Mouse (Mus musculus) stomach, postnatal 0 days (tissue): Measurements from ENCODE around the gene Hyal2. TPM values are rescaled to one million over a fixed set of nuclear protein-coding genes. Genes with fewer than 3 reads are reported as not detected.

Experiments
- ATAC-seq: fragments of 200-750 bp; cut with Nextera tagmentation; 2 replicates; pipeline ENCODE4 v1.8.0; 2017; ENCODE audit not compliant: low FRiP score, low TSS enrichment
- DNase-seq: peaks from one replicate; pipeline ENCODE4 v3.0.0-alpha.2; 2016; ENCODE audit warnings: low spot score
- H3K27ac ChIP-seq: fragments of 300-500 bp; sonication (generic); replicated peaks from 2 replicates; pipeline ENCODE4 v1.5.1; 2014; ENCODE audit warnings: mild to moderate bottlenecking, control low read depth
- H3K27me3 ChIP-seq: fragments of 300-500 bp; sonication (generic); 2 replicates; pipeline ENCODE4 v1.6.1; 2014; ENCODE audit warnings: low read length; ENCODE audit not compliant: control insufficient read depth, insufficient read depth
- H3K36me3 ChIP-seq: fragments of 300-500 bp; sonication (generic); 2 replicates; pipeline ENCODE4 v1.6.1; 2014; ENCODE audit warnings: low read length, mixed read lengths; ENCODE audit not compliant: control insufficient read depth, insufficient read depth
- H3K4me1 ChIP-seq: fragments of 300-500 bp; sonication (generic); replicated peaks from 2 replicates; pipeline ENCODE4 v1.6.1; 2014; ENCODE audit warnings: antibody characterized with exemption; ENCODE audit not compliant: control insufficient read depth, insufficient read depth
- H3K4me2 ChIP-seq: fragments of 300-500 bp; sonication (generic); replicated peaks from 2 replicates; pipeline ENCODE4 v1.6.1; 2014; ENCODE audit warnings: low read depth, mild to moderate bottlenecking, control low read depth, moderate library complexity
- H3K4me3 ChIP-seq: fragments of 300-500 bp; sonication (generic); 2 replicates; pipeline ENCODE4 v1.5.1; 2014; ENCODE audit warnings: low read depth, low read length, control low read depth
- H3K9ac ChIP-seq: fragments of 300-500 bp; sonication (generic); 2 replicates; pipeline ENCODE4 v1.6.1; 2014; ENCODE audit warnings: mild to moderate bottlenecking, low read length, control low read depth, mixed read lengths
- H3K9me3 ChIP-seq: fragments of 300-500 bp; sonication (generic); 2 replicates; pipeline ENCODE4 v1.6.1; 2016; ENCODE audit warnings: low read length; ENCODE audit not compliant: control insufficient read depth
- CTCF ChIP-seq: IDR thresholded peaks from 2 replicates; pipeline ENCODE4 v1.5.1; 2016; ENCODE audit warnings: antibody characterized with exemption, low read depth, mild to moderate bottlenecking, moderate library complexity
- EP300 ChIP-seq: optimal IDR thresholded peaks from 2 replicates; pipeline ENCODE3; 2016; ENCODE audit warnings: antibody characterized with exemption
- WGBS: fragments of 180-500 bp; shearing (Covaris S2); extraction: QIAGEN DNeasy Blood & Tissue Kit; methylation state at CpG from one replicate; pipeline ENCODE4 v1.1.7; 2014; 5-methylcytosine and 5-hydroxymethylcytosine counted together
- polyA plus RNA-seq: library from polyadenylated mRNA; unstranded; fragments of >200 nt; fragmentation: Nextera tagmentation; extraction: Ambion mirVana; gene quantifications from 2 replicates; pipeline ENCODE4 v1.2.1, GENCODE M21; 2015

Hyal2 gene
- polyA plus RNA-seq, 1 experiment from 2014 or later = 50.4 TPM

DNA sequence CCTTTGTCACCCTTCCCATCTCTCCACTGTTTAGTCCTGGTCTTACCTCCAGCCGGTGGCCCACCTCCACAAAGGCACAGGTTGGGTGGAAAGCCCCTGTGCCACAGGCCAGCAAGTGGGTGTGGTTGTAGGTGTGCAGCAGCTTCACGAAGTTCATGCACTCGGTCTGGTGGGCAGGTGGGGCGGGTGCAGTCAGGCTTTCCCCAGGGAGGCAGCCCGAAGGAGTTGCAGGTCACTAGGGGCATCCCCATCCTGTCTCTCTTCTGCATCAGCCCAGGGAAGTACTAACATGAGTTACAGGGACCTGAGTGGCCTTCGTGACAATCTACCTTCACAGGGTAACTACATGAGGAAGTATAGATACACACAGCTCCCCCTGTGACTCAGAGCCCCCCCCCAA lies 35.5 kb downstream of the Hyal2 start:
- H3K4me1 ChIP-seq = no peaks in the 10 kb centered on the region
- no peak overlapping the region for H3K4me2 ChIP-seq
- WGBS = 64% methylated on average over 6 of the region's 6 CpGs

DNA sequence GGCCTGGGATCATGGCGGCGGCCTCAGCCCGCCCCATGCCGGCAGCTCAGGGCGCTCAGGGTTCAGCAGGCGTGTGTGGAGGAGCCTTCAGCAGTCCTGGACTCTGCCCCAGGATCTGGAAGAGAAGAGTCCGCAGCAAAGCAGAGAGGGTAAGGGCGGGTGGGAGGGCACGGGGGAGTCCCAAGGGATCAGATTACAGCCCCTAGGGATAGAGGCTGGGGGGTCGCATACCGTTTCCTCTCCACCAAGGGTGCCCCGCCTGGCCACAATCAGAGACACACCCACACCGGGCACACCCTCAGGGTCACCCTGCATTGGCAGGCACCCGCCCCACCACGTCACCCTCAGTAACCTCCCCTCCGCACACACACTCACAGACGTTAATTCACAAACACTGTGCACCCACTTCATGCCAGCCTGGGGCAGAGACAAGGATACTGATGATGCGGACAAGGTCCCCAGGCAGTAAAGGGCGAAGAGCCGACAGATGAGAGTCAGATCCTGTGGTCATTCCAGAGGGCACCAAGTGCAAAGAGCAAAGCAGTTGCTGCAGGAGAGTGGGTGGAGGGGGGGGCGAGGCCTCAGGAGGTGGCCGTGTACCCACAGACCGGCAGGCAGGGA lies 37.4 kb downstream of the Hyal2 start:
- H3K36me3 ChIP-seq = no peaks in the 10 kb centered on the region
- H3K4me1 ChIP-seq = peaks cover 7% of the 10 kb centered on the region; the same call in 1 of the 2 replicates
- peak overlapping the region; percentile 48; the same call in 1 of the 2 replicates for H3K9ac ChIP-seq
- DNase-seq (peak; percentile 93), ATAC-seq (peak; percentile 84)
- H3K27ac ChIP-seq = peak overlapping the region; percentile 75
- no peaks in the 10 kb centered on the region for H3K9me3 ChIP-seq
- peak overlapping the region; percentile 19 for H3K4me3 ChIP-seq
- WGBS = 36% methylated on average over 22 of the region's 23 CpGs
- 0 out of 2 replicates have a peak, but pooled peaks have one; percentile 2 for TF ChIP-seq CTCF
- no peak for TF ChIP-seq EP300
- peak overlapping the region; percentile 46 for H3K4me2 ChIP-seq
- H3K27me3 ChIP-seq = no peaks in the 10 kb centered on the region

More for the DNA sequence above, 35.5 kb downstream of the Hyal2 start:
- Histone ChIP-seq H3K4me3 (no peak overlapping the region), H3K9me3 (no peaks in the 10 kb centered on the region), H3K36me3 (no peaks in the 10 kb centered on the region), H3K9ac (no peak overlapping the region), H3K27me3 (no peaks in the 10 kb centered on the region), H3K27ac (no peak overlapping the region)
- DNase-seq (no peak), ATAC-seq (no peak)
- TF ChIP-seq EP300 (no peak), CTCF (no peak)

DNA sequence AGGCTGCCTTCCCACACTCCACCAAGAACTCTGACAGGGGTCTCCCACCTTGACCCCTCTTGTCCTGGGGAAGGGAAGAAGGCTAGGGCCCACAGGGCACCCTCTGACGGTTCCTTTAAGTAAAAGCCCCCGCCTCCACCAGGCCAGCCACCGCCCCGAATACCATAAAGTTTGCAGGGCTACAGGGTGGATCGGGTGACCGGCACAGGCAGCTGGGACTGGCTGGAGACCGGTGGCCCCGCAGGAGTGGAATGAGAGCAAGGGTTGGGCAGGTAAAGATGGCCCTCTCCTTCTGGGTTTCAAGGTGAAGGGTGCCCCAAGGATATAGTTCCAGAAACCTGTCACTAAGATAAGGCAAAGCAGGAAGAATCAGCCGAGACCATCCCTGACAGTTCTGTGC lies 38.8 kb downstream of the Hyal2 start:
- peaks cover 10% of the 10 kb centered on the region for H3K4me1 ChIP-seq
- peak overlapping the region; percentile 31; the same call in 1 of the 2 replicates for H3K9ac ChIP-seq
- 24% methylated on average over 9 of the region's 9 CpGs for WGBS
- no peaks in the 10 kb centered on the region for H3K9me3 ChIP-seq
- H3K4me2 ChIP-seq = peak overlapping the region; percentile 43
- TF ChIP-seq EP300 = no peak
- TF ChIP-seq CTCF = no peak
- ATAC-seq (0 out of 2 replicates have a peak, but pooled peaks have one; percentile 27), DNase-seq (peak; percentile 70)
- H3K27me3 ChIP-seq = no peaks in the 10 kb centered on the region
- H3K36me3 ChIP-seq = no peaks in the 10 kb centered on the region
- no peak overlapping the region; the same call in 1 of the 2 replicates for H3K4me3 ChIP-seq
- H3K27ac ChIP-seq = peak overlapping the region; percentile 61

DNA sequence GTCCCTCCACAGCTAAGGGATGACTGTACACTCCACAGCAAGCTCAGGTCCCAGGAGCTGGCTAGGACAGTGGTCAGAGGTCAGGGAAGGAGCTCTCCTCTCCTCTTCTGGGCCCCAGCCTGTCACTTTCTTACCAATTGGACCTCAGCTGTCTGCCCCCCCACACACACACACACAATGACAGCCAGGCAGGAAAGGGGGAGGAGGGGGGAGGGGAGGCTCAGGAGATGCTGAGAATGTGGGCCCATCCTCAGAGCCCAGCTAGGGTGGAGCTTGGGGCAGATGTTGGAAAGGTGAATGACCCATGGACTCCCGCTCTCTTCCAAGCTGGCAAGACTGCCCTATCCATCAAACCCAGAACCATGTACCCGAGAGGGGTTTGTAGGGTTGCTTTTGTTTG lies 39.3 kb downstream of the Hyal2 start:
- TF ChIP-seq CTCF = no peak
- TF ChIP-seq EP300 = no peak
- H3K36me3 ChIP-seq = no peaks in the 10 kb centered on the region
- peak overlapping the region; percentile 31; the same call in 1 of the 2 replicates for H3K9ac ChIP-seq
- DNase-seq = no peak
- peak overlapping the region; percentile 53; the same call in 1 of the 2 replicates for H3K27ac ChIP-seq
- H3K27me3 ChIP-seq = no peaks in the 10 kb centered on the region
- H3K9me3 ChIP-seq = no peaks in the 10 kb centered on the region
- H3K4me3 ChIP-seq = no peak overlapping the region; the same call in 1 of the 2 replicates
- no peak for ATAC-seq
- peak overlapping the region; percentile 43 for H3K4me2 ChIP-seq
- peaks cover 15% of the 10 kb centered on the region for H3K4me1 ChIP-seq
- WGBS = 46% methylated on average over 2 of the region's 2 CpGs

DNA sequence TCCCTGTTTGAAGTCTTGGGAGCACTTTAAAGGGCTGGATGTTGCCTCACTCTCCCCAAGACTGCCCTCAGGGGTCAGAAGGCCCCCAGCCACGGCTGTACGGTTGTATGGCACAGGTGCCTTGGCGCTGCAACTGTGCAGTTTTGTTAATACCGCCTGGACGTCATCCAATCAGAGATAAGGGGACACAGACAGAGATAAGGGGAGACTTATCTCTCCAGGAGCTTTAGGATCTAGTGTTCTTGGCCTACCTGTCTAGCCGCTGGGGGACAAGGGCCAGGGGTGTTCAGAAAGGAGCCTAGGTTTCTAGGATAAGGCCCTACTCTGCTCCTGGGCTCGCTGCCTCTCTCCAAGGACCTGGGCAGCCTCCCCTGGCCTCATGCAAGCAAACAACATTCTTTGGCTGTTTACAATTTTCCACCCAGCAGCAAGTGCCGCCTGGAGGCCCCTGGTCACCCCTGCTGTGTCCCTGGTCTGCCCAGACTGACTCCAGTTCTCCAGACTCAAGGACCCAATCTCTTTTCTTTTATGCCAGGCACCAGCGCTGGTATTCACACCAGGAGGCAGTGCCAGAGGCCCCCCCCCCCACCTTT lies 40.0 kb downstream of the Hyal2 start:
- Histone ChIP-seq H3K4me2 (0 out of 2 replicates have a peak overlapping the region, but pooled peaks have one; percentile 11), H3K4me1 (peaks cover 16% of the 10 kb centered on the region), H3K36me3 (no peaks in the 10 kb centered on the region), H3K27ac (peak overlapping the region; percentile 53; the same call in 1 of the 2 replicates), H3K9ac (peak overlapping the region; percentile 28), H3K27me3 (no peaks in the 10 kb centered on the region), H3K4me3 (no peak overlapping the region), H3K9me3 (no peaks in the 10 kb centered on the region)
- ATAC-seq = no peak
- no peak for TF ChIP-seq EP300
- no peak for TF ChIP-seq CTCF
- 51% methylated on average over 9 of the region's 9 CpGs for WGBS
- DNase-seq = peak; percentile 55
